Mouse (Mus musculus) gastrocnemius, postnatal 4 days (tissue): Measurements from ENCODE around the gene D930020B18Rik. TPM values are rescaled to one million over a fixed set of nuclear protein-coding genes. Genes with fewer than 3 reads are reported as not detected.

Experiments used
- DNase-seq, 2 experiments: peaks; one replicate each; pipeline ENCODE4 v3.0.0; 2021 to 2022; ENCODE audit warnings: low spot score in 2 of 2, mixed read lengths in 2 of 2
- total RNA-seq, 2 experiments: library from RNA; stranded (reverse); gene quantifications; 2 replicates each; pipeline ENCODE4 v1.2.3; 2021

D930020B18Rik gene
- total RNA-seq, 2 experiments from 2014 or later = not detected

- DNase-seq = peak in 1 of 2 experiments; percentile 46
These were observed 60.2 kb downstream of the D930020B18Rik start for GRCm38 (mm10) chr10:121701296-121702248.

- DNase-seq = peak in 1 of 2 experiments; percentile 53
These were observed 62.2 kb downstream of the D930020B18Rik start for GRCm38 (mm10) chr10:121703619-121704018.

GRCm38 (mm10) chr10:121704871-121705270 lies 63.5 kb downstream of the D930020B18Rik start:
- DNase-seq = no peak

GRCm38 (mm10) chr10:121705399-121706163 lies 64.2 kb downstream of the D930020B18Rik start:
- DNase-seq = no peak

GRCm38 (mm10) chr10:121716862-121717261 lies 75.5 kb downstream of the D930020B18Rik start:
- DNase-seq = no peak

GRCm38 (mm10) chr10:121718896-121719585 lies 77.7 kb downstream of the D930020B18Rik start:
- no peak for DNase-seq

GRCm38 (mm10) chr10:121720701-121721100 lies 79.3 kb downstream of the D930020B18Rik start:
- DNase-seq = no peak

GRCm38 (mm10) chr10:121726505-121726904 lies 85.1 kb downstream of the D930020B18Rik start:
- DNase-seq = no peak

- DNase-seq = no peak
These were observed 85.8 kb downstream of the D930020B18Rik start for GRCm38 (mm10) chr10:121727151-121727550.

- no peak for DNase-seq
These were observed 86.8 kb downstream of the D930020B18Rik start for GRCm38 (mm10) chr10:121728226-121728625.

- DNase-seq = no peak
These were observed 89.8 kb downstream of the D930020B18Rik start for GRCm38 (mm10) chr10:121731048-121731725.

- no peak for DNase-seq
These were observed 91.2 kb downstream of the D930020B18Rik start for GRCm38 (mm10) chr10:121732542-121732941.

- DNase-seq = no peak
These were observed 95.9 kb downstream of the D930020B18Rik start for GRCm38 (mm10) chr10:121737256-121737655.

- DNase-seq = peak; percentile 81 to 87
These were observed 98.4 kb downstream of the D930020B18Rik start, which contains the start of gene BC048403 for GRCm38 (mm10) chr10:121739548-121740505. TSS of gene BC048403 (plus strand) at chr10:121739937.

GRCm38 (mm10) chr10:121742336-121742735 lies 100.9 kb downstream of the D930020B18Rik start:
- DNase-seq = no peak
